Mouse (Mus musculus): ENCODE measurements around the gene Sh3rf3. TPM values are rescaled to one million over a fixed set of nuclear protein-coding genes. Genes with fewer than 3 reads are reported as not detected.

Sh3rf3 gene
- polyA plus RNA-seq (2016; fragmentation: Nextera tagmentation; extraction: Ambion mirVana) = 1.6 and 1.7 TPM in 2 replicates

- Histone ChIP-seq H3K27ac (no peak within 1 kb of the TSS), H3K4me3 (peak within 1 kb of the TSS; percentile 59), H3K4me1 (no peaks in the 10 kb centered on the region), H3K36me3 (no peaks in the 10 kb centered on the region), H3K4me2 (replicated peaks) (peak within 1 kb of the TSS; percentile 99), H3K27me3 (peaks cover 25% of the 10 kb centered on the region), H3K9ac (peak within 1 kb of the TSS; percentile 47), H3K9me3 (no peaks in the 10 kb centered on the region)
- peak; percentile 31; the same call in 1 of the 2 replicates for ATAC-seq (ENCODE audit: insufficient number of reproducible peaks, insufficient read depth, low FRiP score, low TSS enrichment)
- under 1% methylated on average over 76 of the region's 79 CpGs for WGBS
Observed at GRCm38 (mm10) chr10:58813081-58813800, at the start of gene Sh3rf3. TSS of gene Sh3rf3 (plus strand) at chr10:58813359.

GRCm38 (mm10) chr10:58788486-58789274, 24.5 kb upstream of the Sh3rf3 start:
- Histone ChIP-seq H3K9ac (no peak overlapping the region), H3K27ac (no peak overlapping the region), H3K9me3 (no peaks in the 10 kb centered on the region), H3K27me3 (no peaks in the 10 kb centered on the region), H3K4me3 (no peak overlapping the region), H3K4me2 (replicated peaks) (no peak overlapping the region), H3K4me1 (no peaks in the 10 kb centered on the region), H3K36me3 (no peaks in the 10 kb centered on the region)
- WGBS = 85% methylated on average over 8 of the region's 8 CpGs
- ATAC-seq (ENCODE audit: insufficient number of reproducible peaks, insufficient read depth, low FRiP score, low TSS enrichment) = no peak

- no peaks in the 10 kb centered on the region for H3K4me1 ChIP-seq
- no peak overlapping the region for H3K4me3 ChIP-seq
- no peaks in the 10 kb centered on the region for H3K36me3 ChIP-seq
- H3K27ac ChIP-seq = no peak overlapping the region
- no peaks in the 10 kb centered on the region for H3K27me3 ChIP-seq
- no peak overlapping the region for H3K9ac ChIP-seq
- no peaks in the 10 kb centered on the region for H3K9me3 ChIP-seq
- H3K4me2 ChIP-seq (replicated peaks) = no peak overlapping the region
- 92% methylated on average over 8 of the region's 8 CpGs for WGBS
- no peak for ATAC-seq (ENCODE audit: insufficient number of reproducible peaks, insufficient read depth, low FRiP score, low TSS enrichment)
Observed at GRCm38 (mm10) chr10:58797555-58797954, 15.6 kb upstream of the Sh3rf3 start.

- Histone ChIP-seq H3K9me3 (no peaks in the 10 kb centered on the region), H3K27me3 (no peaks in the 10 kb centered on the region), H3K27ac (no peak overlapping the region), H3K4me1 (no peaks in the 10 kb centered on the region), H3K9ac (no peak overlapping the region), H3K4me2 (replicated peaks) (no peak overlapping the region), H3K4me3 (no peak overlapping the region), H3K36me3 (no peaks in the 10 kb centered on the region)
- no peak for ATAC-seq (ENCODE audit: insufficient number of reproducible peaks, insufficient read depth, low FRiP score, low TSS enrichment)
- WGBS = 90% methylated on average over 3 of the region's 3 CpGs
Observed at GRCm38 (mm10) chr10:58798156-58798555, 15.0 kb upstream of the Sh3rf3 start.

GRCm38 (mm10) chr10:58800996-58801433, 12.1 kb upstream of the Sh3rf3 start:
- ATAC-seq (ENCODE audit: insufficient number of reproducible peaks, insufficient read depth, low FRiP score, low TSS enrichment) = no peak
- H3K36me3 ChIP-seq = no peaks in the 10 kb centered on the region
- no peak overlapping the region for H3K4me3 ChIP-seq
- H3K27ac ChIP-seq = no peak overlapping the region
- H3K9ac ChIP-seq = no peak overlapping the region
- no peaks in the 10 kb centered on the region for H3K9me3 ChIP-seq
- no peaks in the 10 kb centered on the region for H3K4me1 ChIP-seq
- no peak overlapping the region for H3K4me2 ChIP-seq (replicated peaks)
- 74% methylated on average over 21 of the region's 21 CpGs for WGBS
- H3K27me3 ChIP-seq = no peaks in the 10 kb centered on the region

GRCm38 (mm10) chr10:58802391-58802790, 10.8 kb upstream of the Sh3rf3 start:
- no peak overlapping the region for H3K27ac ChIP-seq
- no peaks in the 10 kb centered on the region for H3K4me1 ChIP-seq
- no peak overlapping the region for H3K4me3 ChIP-seq
- H3K36me3 ChIP-seq = no peaks in the 10 kb centered on the region
- H3K4me2 ChIP-seq (replicated peaks) = no peak overlapping the region
- no peaks in the 10 kb centered on the region for H3K27me3 ChIP-seq
- 71% methylated on average over 1 of the region's 1 CpGs for WGBS
- no peak overlapping the region for H3K9ac ChIP-seq
- ATAC-seq (ENCODE audit: insufficient number of reproducible peaks, insufficient read depth, low FRiP score, low TSS enrichment) = no peak
- no peaks in the 10 kb centered on the region for H3K9me3 ChIP-seq

GRCm38 (mm10) chr10:58807956-58808355, 5.2 kb upstream of the Sh3rf3 start:
- Histone ChIP-seq H3K36me3 (no peaks in the 10 kb centered on the region), H3K4me1 (no peaks in the 10 kb centered on the region), H3K9me3 (no peaks in the 10 kb centered on the region), H3K4me2 (replicated peaks) (no peak overlapping the region), H3K4me3 (no peak overlapping the region), H3K27me3 (peaks cover 5% of the 10 kb centered on the region), H3K27ac (no peak overlapping the region), H3K9ac (no peak overlapping the region)
- 44% methylated on average over 3 of the region's 3 CpGs for WGBS
- ATAC-seq (ENCODE audit: insufficient number of reproducible peaks, insufficient read depth, low FRiP score, low TSS enrichment) = no peak

GRCm38 (mm10) chr10:58810181-58810580, 3.0 kb upstream of the Sh3rf3 start:
- Histone ChIP-seq H3K4me1 (no peaks in the 10 kb centered on the region), H3K4me3 (no peak overlapping the region), H3K27ac (no peak overlapping the region), H3K9me3 (no peaks in the 10 kb centered on the region), H3K9ac (no peak overlapping the region), H3K36me3 (no peaks in the 10 kb centered on the region), H3K4me2 (replicated peaks) (no peak overlapping the region), H3K27me3 (peaks cover 25% of the 10 kb centered on the region)
- ATAC-seq (ENCODE audit: insufficient number of reproducible peaks, insufficient read depth, low FRiP score, low TSS enrichment) = no peak
- WGBS = 73% methylated on average over 5 of the region's 5 CpGs

- Histone ChIP-seq H3K9ac (peak overlapping the region; percentile 47), H3K9me3 (no peaks in the 10 kb centered on the region), H3K27ac (no peak overlapping the region), H3K4me1 (no peaks in the 10 kb centered on the region), H3K36me3 (no peaks in the 10 kb centered on the region), H3K27me3 (peaks cover 25% of the 10 kb centered on the region), H3K4me3 (peak overlapping the region; percentile 59), H3K4me2 (replicated peaks) (peak overlapping the region; percentile 99)
- under 1% methylated on average over 63 of the region's 63 CpGs for WGBS
- peak; percentile 74 for ATAC-seq (ENCODE audit: insufficient number of reproducible peaks, insufficient read depth, low FRiP score, low TSS enrichment)
Observed at GRCm38 (mm10) chr10:58812210-58813080, 714 bp upstream of the Sh3rf3 start.

GRCm38 (mm10) chr10:58813801-58814191, 637 bp downstream of the Sh3rf3 start:
- no peak; the same call in 1 of the 2 replicates for ATAC-seq (ENCODE audit: insufficient number of reproducible peaks, insufficient read depth, low FRiP score, low TSS enrichment)
- Histone ChIP-seq H3K36me3 (no peaks in the 10 kb centered on the region), H3K4me3 (peak overlapping the region; percentile 59), H3K27me3 (peaks cover 22% of the 10 kb centered on the region), H3K27ac (no peak overlapping the region), H3K9me3 (no peaks in the 10 kb centered on the region), H3K4me2 (replicated peaks) (peak overlapping the region; percentile 99), H3K4me1 (no peaks in the 10 kb centered on the region), H3K9ac (peak overlapping the region; percentile 47)
- 1% methylated on average over 35 of the region's 35 CpGs for WGBS

GRCm38 (mm10) chr10:58814486-58814885, 1.3 kb downstream of the Sh3rf3 start:
- peaks cover 22% of the 10 kb centered on the region for H3K27me3 ChIP-seq
- H3K27ac ChIP-seq = no peak overlapping the region
- H3K4me2 ChIP-seq (replicated peaks) = peak overlapping the region; percentile 99
- H3K4me1 ChIP-seq = no peaks in the 10 kb centered on the region
- ATAC-seq (ENCODE audit: insufficient number of reproducible peaks, insufficient read depth, low FRiP score, low TSS enrichment) = no peak
- H3K36me3 ChIP-seq = no peaks in the 10 kb centered on the region
- no peak overlapping the region for H3K9ac ChIP-seq
- no peaks in the 10 kb centered on the region for H3K9me3 ChIP-seq
- peak overlapping the region; percentile 59; the same call in 1 of the 2 replicates for H3K4me3 ChIP-seq
- WGBS = 43% methylated on average over 7 of the region's 7 CpGs

Measured in embryonic facial prominence, embryonic 12.5 days (tissue).